Mouse (Mus musculus): ENCODE data around the gene Cabcoco1. TPM values are rescaled to one million over a fixed set of nuclear protein-coding genes. Genes with fewer than 3 reads are reported as not detected.

Gene Cabcoco1
- polyA plus RNA-seq, 1 experiment from 2014 or later: 35.3 TPM

DNA sequence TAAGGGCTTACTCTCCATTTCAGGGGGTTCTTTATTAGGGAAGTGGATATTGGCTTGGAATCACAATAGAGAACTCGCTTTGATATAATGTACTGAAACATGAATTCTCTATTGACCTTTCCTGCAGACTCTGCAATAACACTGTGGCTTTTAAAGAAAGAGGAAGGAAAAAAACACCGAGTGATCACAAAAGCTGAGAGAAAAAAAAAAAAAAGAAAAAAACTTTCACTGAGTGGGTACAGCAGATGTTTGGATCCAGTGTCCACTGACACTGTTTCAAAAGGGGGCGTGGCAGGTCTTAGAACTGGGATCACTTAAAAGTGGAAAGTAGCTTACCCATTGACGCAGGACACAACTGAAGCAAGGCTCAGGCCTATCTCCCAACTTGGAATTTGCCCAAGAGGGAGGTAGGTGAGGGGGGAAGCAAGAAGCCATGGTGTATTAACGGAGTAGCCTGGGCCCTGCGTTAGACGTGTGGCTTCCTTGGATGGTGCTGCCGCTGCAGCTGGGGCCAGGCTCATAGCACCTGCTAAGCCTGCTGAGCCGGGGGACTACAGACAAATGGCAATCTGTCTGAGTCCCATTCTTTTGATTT is 107.6 kb downstream of the Cabcoco1 start:
- ATAC-seq (ENCODE audit: insufficient number of reproducible peaks, insufficient read depth, low FRiP score, low read depth): no peak
- no peaks in the 10 kb centered on the region for H3K4me1 ChIP-seq (ENCODE audit: control insufficient read depth in 2 of 2, insufficient read depth in 2 of 2, low read length in 2 of 2)
- H3K9ac ChIP-seq (ENCODE audit: low read length): no peak overlapping the region
- H3K36me3 ChIP-seq (ENCODE audit: control insufficient read depth, insufficient read depth, low read length): no peaks in the 10 kb centered on the region
- no peak overlapping the region for H3K4me2 ChIP-seq (ENCODE audit: low read length)
- H3K4me3 ChIP-seq (ENCODE audit: control insufficient read depth in 1 of 2, insufficient read depth in 1 of 2, low read depth in 1 of 2, low read length in 2 of 2): no peak overlapping the region
- 83% methylated on average over 9 of the region's 9 CpGs for WGBS
- no peaks in the 10 kb centered on the region for H3K27me3 ChIP-seq (ENCODE audit: control insufficient read depth, insufficient read depth, low read length)
- H3K9me3 ChIP-seq (ENCODE audit: control insufficient read depth, low read length): no peaks in the 10 kb centered on the region
- H3K27ac ChIP-seq (replicated peaks in 1 of 2; ENCODE audit: control insufficient read depth in 1 of 2, insufficient read depth in 1 of 2, low read depth in 2 of 2, low read length in 2 of 2): no peak overlapping the region

DNA sequence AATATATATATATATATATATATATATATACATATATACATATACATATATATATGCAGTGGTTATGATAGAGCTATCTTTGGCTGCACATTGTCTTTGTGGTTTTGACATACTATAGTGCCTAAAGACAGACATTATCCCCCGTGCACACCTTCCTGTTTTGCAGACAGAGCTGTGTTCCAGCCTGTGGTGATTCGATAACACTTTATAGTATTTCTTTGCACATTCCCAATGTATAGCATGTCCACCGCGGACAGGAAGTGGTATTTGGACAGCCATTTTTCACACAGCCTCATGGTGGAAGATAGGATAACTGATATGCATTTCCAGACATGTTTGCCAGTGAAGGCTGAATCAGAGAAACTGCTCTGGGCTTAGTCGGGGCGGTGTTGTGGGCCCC is 110.3 kb downstream of the Cabcoco1 start:
- 86% methylated on average over 6 of the region's 6 CpGs for WGBS
- Histone ChIP-seq H3K27me3 (ENCODE audit: control insufficient read depth, insufficient read depth, low read length) (no peaks in the 10 kb centered on the region), H3K4me1 (ENCODE audit: control insufficient read depth in 2 of 2, insufficient read depth in 2 of 2, low read length in 2 of 2) (no peaks in the 10 kb centered on the region), H3K9ac (ENCODE audit: low read length) (no peak overlapping the region), H3K9me3 (ENCODE audit: control insufficient read depth, low read length) (no peaks in the 10 kb centered on the region), H3K4me2 (ENCODE audit: low read length) (no peak overlapping the region), H3K4me3 (ENCODE audit: control insufficient read depth in 1 of 2, insufficient read depth in 1 of 2, low read depth in 1 of 2, low read length in 2 of 2) (no peak overlapping the region), H3K27ac (replicated peaks in 1 of 2; ENCODE audit: control insufficient read depth in 1 of 2, insufficient read depth in 1 of 2, low read depth in 2 of 2, low read length in 2 of 2) (no peak overlapping the region), H3K36me3 (ENCODE audit: control insufficient read depth, insufficient read depth, low read length) (no peaks in the 10 kb centered on the region)
- ATAC-seq (ENCODE audit: insufficient number of reproducible peaks, insufficient read depth, low FRiP score, low read depth): no peak

DNA sequence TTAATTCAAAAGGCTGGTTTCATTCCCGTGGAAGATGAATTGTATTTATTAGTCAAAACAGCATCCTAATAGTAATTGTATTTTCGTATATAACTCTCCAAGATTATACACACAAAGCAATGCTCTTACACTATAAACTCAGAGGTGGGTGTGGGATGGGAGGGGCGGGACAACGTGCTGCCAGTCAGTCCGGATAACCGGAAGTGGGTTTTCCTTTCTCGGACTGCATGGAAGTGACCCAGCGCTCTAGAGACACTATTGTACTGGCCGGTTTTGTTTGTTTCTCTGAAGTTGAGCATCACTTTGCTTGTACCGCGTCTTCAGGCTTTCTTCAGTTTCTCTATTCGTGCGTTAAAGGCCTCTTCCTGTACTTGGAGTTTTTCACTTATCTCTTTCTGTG is 110.8 kb downstream of the Cabcoco1 start:
- Histone ChIP-seq H3K9ac (ENCODE audit: low read length) (no peak overlapping the region), H3K36me3 (ENCODE audit: control insufficient read depth, insufficient read depth, low read length) (no peaks in the 10 kb centered on the region), H3K27me3 (ENCODE audit: control insufficient read depth, insufficient read depth, low read length) (no peaks in the 10 kb centered on the region), H3K4me1 (ENCODE audit: control insufficient read depth in 2 of 2, insufficient read depth in 2 of 2, low read length in 2 of 2) (no peaks in the 10 kb centered on the region), H3K4me3 (ENCODE audit: control insufficient read depth in 1 of 2, insufficient read depth in 1 of 2, low read depth in 1 of 2, low read length in 2 of 2) (no peak overlapping the region), H3K27ac (replicated peaks in 1 of 2; ENCODE audit: control insufficient read depth in 1 of 2, insufficient read depth in 1 of 2, low read depth in 2 of 2, low read length in 2 of 2) (no peak overlapping the region), H3K9me3 (ENCODE audit: control insufficient read depth, low read length) (0 out of 2 replicates have a peak, but pooled peaks cover 2% of the 10 kb centered on the region), H3K4me2 (ENCODE audit: low read length) (no peak overlapping the region)
- WGBS: 91% methylated on average over 13 of the region's 13 CpGs
- ATAC-seq (ENCODE audit: insufficient number of reproducible peaks, insufficient read depth, low FRiP score, low read depth): no peak

DNA sequence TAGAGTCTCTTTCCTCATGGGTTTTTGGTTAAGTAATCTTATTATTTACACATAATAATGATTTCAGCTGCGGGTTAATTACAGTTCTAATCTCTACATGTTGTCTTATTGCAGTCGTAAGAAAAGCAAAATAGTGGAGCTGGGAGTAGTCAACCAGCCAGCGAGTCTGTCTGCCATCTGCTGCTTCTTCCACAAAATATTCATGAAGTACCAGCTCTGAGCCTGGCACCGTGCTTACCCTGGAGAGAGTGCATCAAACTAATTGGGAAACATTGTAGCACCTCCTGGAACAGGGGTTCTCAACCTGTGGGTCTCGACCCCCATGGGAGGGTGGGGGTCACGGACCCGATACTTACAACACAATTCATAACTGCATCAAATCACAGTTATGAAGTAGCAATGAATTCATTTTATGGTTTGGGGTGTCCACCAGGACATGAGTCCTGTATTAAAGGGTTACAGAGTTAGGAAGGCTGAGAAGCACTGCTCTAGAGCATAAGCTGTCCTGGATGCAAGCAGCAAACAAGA is 121.2 kb downstream of the Cabcoco1 start:
- no peak overlapping the region for H3K9ac ChIP-seq (ENCODE audit: low read length)
- H3K4me3 ChIP-seq (ENCODE audit: control insufficient read depth in 1 of 2, insufficient read depth in 1 of 2, low read depth in 1 of 2, low read length in 2 of 2): no peak overlapping the region
- no peak overlapping the region for H3K27ac ChIP-seq (replicated peaks in 1 of 2; ENCODE audit: control insufficient read depth in 1 of 2, insufficient read depth in 1 of 2, low read depth in 2 of 2, low read length in 2 of 2)
- WGBS: 81% methylated on average over 7 of the region's 7 CpGs
- no peaks in the 10 kb centered on the region for H3K9me3 ChIP-seq (ENCODE audit: control insufficient read depth, low read length)
- H3K27me3 ChIP-seq (ENCODE audit: control insufficient read depth, insufficient read depth, low read length): no peaks in the 10 kb centered on the region
- no peak for ATAC-seq (ENCODE audit: insufficient number of reproducible peaks, insufficient read depth, low FRiP score, low read depth)
- H3K4me1 ChIP-seq (ENCODE audit: control insufficient read depth in 2 of 2, insufficient read depth in 2 of 2, low read length in 2 of 2): no peaks in the 10 kb centered on the region
- H3K4me2 ChIP-seq (ENCODE audit: low read length): no peak overlapping the region
- H3K36me3 ChIP-seq (ENCODE audit: control insufficient read depth, insufficient read depth, low read length): no peaks in the 10 kb centered on the region

DNA sequence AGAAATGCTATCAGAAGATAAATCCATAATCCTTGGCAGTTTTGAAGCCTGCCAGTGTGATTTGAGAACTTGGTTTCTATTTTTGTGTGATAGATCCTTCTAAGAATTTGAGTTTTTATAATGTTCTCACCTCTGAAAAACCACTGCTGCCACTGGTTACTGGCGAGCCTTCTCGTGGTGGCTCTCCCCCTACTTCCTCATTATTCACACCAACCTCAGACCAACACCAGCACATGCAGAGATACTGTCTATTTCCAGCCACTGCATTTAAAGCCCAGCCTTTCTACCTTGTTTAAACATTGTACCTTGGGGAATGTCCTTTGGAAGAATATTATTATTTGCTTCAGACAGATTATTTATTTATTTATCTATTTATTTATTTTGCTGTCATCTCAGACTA is 121.8 kb downstream of the Cabcoco1 start:
- H3K9me3 ChIP-seq (ENCODE audit: control insufficient read depth, low read length): 0 out of 2 replicates have a peak, but pooled peaks cover under 1% of the 10 kb centered on the region
- H3K4me2 ChIP-seq (ENCODE audit: low read length): no peak overlapping the region
- WGBS: 71% methylated on average over 2 of the region's 2 CpGs
- no peak overlapping the region for H3K27ac ChIP-seq (replicated peaks in 1 of 2; ENCODE audit: control insufficient read depth in 1 of 2, insufficient read depth in 1 of 2, low read depth in 2 of 2, low read length in 2 of 2)
- no peak overlapping the region for H3K9ac ChIP-seq (ENCODE audit: low read length)
- no peaks in the 10 kb centered on the region for H3K36me3 ChIP-seq (ENCODE audit: control insufficient read depth, insufficient read depth, low read length)
- no peak for ATAC-seq (ENCODE audit: insufficient number of reproducible peaks, insufficient read depth, low FRiP score, low read depth)
- no peak overlapping the region for H3K4me3 ChIP-seq (ENCODE audit: control insufficient read depth in 1 of 2, insufficient read depth in 1 of 2, low read depth in 1 of 2, low read length in 2 of 2)
- H3K27me3 ChIP-seq (ENCODE audit: control insufficient read depth, insufficient read depth, low read length): no peaks in the 10 kb centered on the region
- no peaks in the 10 kb centered on the region for H3K4me1 ChIP-seq (ENCODE audit: control insufficient read depth in 2 of 2, insufficient read depth in 2 of 2, low read length in 2 of 2)

DNA sequence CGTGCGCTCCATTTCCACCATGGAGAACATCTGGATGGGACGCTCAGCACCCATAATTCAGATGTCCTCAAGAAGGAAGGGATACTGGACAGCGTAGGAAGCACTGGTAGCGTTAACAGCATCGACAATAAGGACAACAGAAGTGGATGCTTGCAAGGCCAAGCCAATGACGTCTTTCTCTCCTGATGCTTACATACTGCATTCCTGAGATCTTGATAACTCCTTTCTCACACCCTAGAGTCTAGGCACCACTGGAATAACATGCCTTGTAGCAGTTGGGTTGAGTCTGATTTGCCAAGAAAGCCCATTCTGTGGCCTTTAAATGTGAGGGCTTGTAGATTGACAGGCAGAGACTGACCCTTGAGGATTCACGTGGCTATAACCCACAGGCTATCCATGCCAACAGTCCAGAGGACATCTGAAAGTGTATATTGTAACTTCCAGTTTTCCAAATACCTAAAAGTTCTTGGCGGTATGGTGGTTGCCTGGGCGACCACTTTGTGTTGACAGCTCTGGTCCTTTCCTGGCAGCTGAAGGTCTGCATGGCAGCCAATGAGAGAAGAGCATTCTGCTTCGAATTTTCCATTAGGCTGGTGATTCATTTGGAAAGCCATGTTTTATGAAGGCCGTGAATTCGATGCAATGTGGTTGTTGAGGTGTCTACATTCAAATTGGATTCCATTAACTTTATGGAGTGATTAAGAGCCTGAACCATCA is 124.5 kb downstream of the Cabcoco1 start:
- H3K4me1 ChIP-seq (ENCODE audit: control insufficient read depth in 2 of 2, insufficient read depth in 2 of 2, low read length in 2 of 2): no peaks in the 10 kb centered on the region
- no peak overlapping the region for H3K4me2 ChIP-seq (ENCODE audit: low read length)
- H3K9me3 ChIP-seq (ENCODE audit: control insufficient read depth, low read length): 0 out of 2 replicates have a peak, but pooled peaks cover 2% of the 10 kb centered on the region
- no peak overlapping the region for H3K27ac ChIP-seq (replicated peaks in 1 of 2; ENCODE audit: control insufficient read depth in 1 of 2, insufficient read depth in 1 of 2, low read depth in 2 of 2, low read length in 2 of 2)
- 80% methylated on average over 13 of the region's 13 CpGs for WGBS
- no peak for ATAC-seq (ENCODE audit: insufficient number of reproducible peaks, insufficient read depth, low FRiP score, low read depth)
- H3K36me3 ChIP-seq (ENCODE audit: control insufficient read depth, insufficient read depth, low read length): no peaks in the 10 kb centered on the region
- no peaks in the 10 kb centered on the region for H3K27me3 ChIP-seq (ENCODE audit: control insufficient read depth, insufficient read depth, low read length)
- H3K4me3 ChIP-seq (ENCODE audit: control insufficient read depth in 1 of 2, insufficient read depth in 1 of 2, low read depth in 1 of 2, low read length in 2 of 2): no peak overlapping the region
- no peak overlapping the region for H3K9ac ChIP-seq (ENCODE audit: low read length)

DNA sequence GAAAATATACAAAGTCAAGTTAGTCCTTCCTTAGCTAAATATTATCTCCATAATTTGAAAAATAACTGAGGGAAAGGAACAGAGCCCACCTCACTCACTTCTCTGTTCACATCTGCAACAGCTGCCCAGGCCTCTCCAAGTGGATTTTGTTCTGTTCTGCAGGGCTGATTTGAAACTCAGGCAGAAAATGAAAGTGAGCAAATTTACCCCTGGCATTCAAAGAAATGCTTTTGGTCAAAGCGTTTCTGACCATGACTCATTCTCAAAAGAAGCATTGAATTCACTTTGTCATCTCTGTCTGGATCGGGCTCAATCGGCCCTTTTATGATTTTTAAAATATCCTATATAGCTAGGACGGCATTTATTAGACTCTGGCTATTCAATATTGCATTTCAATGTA is 135.8 kb downstream of the Cabcoco1 start:
- H3K4me1 ChIP-seq (ENCODE audit: control insufficient read depth in 2 of 2, insufficient read depth in 2 of 2, low read length in 2 of 2): no peaks in the 10 kb centered on the region
- no peaks in the 10 kb centered on the region for H3K27me3 ChIP-seq (ENCODE audit: control insufficient read depth, insufficient read depth, low read length)
- H3K9ac ChIP-seq (ENCODE audit: low read length): no peak overlapping the region
- 85% methylated on average over 4 of the region's 4 CpGs for WGBS
- H3K27ac ChIP-seq (replicated peaks in 1 of 2; ENCODE audit: control insufficient read depth in 1 of 2, insufficient read depth in 1 of 2, low read depth in 2 of 2, low read length in 2 of 2): no peak overlapping the region
- no peak overlapping the region for H3K4me2 ChIP-seq (ENCODE audit: low read length)
- no peaks in the 10 kb centered on the region for H3K36me3 ChIP-seq (ENCODE audit: control insufficient read depth, insufficient read depth, low read length)
- H3K9me3 ChIP-seq (ENCODE audit: control insufficient read depth, low read length): no peaks in the 10 kb centered on the region
- ATAC-seq (ENCODE audit: insufficient number of reproducible peaks, insufficient read depth, low FRiP score, low read depth): no peak
- no peak overlapping the region for H3K4me3 ChIP-seq (ENCODE audit: control insufficient read depth in 1 of 2, insufficient read depth in 1 of 2, low read depth in 1 of 2, low read length in 2 of 2)
